In genomic region chr11:118471676-118472075, GRCm38 (mm10) we compare ENCODE assay signal across 27 mouse cellular contexts. TPM values are rescaled to one million over a fixed set of nuclear protein-coding genes. Genes with fewer than 3 reads are reported as not detected.
DNase-seq lines count a peak whose midpoint lies in the region; ATAC-seq and TF ChIP-seq lines count a peak whose summit lies in the region.
"Had no signal": no experiment of that assay in that cellular context is flagged by ENCODE, and none has a peak within 500 bp of the region (broad histone marks: within the 10 kb centered on the region; RNA-seq: fewer than 3 reads in every experiment).

No protein-coding gene starts in this region.

- WGBS in kidney, postnatal 0 days: 50% methylated on average over 13 of the region's 13 CpGs
- WGBS in intestine, postnatal 0 days: 57% methylated on average over 13 of the region's 13 CpGs

- no peaks in the 10 kb centered on the region for H3K4me1 ChIP-seq in kidney, postnatal 0 days (replicated peaks; ENCODE audit: insufficient read depth, low read length)
- peaks cover 19% of the 10 kb centered on the region for H3K4me1 ChIP-seq in testis, adult 2 months (ENCODE audit: control insufficient read depth, insufficient read depth, low read length)
- H3K4me1 ChIP-seq in intestine, postnatal 0 days (replicated peaks; ENCODE audit: control insufficient read depth, insufficient read depth, low read length): peaks cover 6% of the 10 kb centered on the region; the same call in 1 of the 2 replicates

- H3K36me3 ChIP-seq in kidney, postnatal 0 days (ENCODE audit: insufficient read depth, low read length): no peaks in the 10 kb centered on the region
- H3K36me3 ChIP-seq in testis, adult 2 months (ENCODE audit: control insufficient read depth, insufficient read depth, low read length): no peaks in the 10 kb centered on the region
- no peaks in the 10 kb centered on the region for H3K36me3 ChIP-seq in intestine, postnatal 0 days (ENCODE audit: control insufficient read depth, insufficient read depth)
- H3K36me3 ChIP-seq: embryonic facial prominence, embryonic 12.5 days; forebrain, embryonic 12.5 days; G1E; stomach, embryonic 15.5 days had no signal

- peak; percentile 44 for DNase-seq in kidney, postnatal 0 days (ENCODE audit: low spot score)
- DNase-seq in kidney, adult 9 months: no peak
- DNase-seq in testis, postnatal 14 days (ENCODE audit: low spot score): no peak
- peak; percentile 51 for DNase-seq in thymus, postnatal 25 days
- DNase-seq in gastrocnemius, postnatal 36 days: no peak
- DNase-seq: adrenal gland, postnatal 36 days; B cell, adult 2 months; cerebellum, adult 9-11 months; kidney, adult 2 months; lung, embryonic 14.5 days; midbrain, embryonic 14.5 days had no signal

- TF ChIP-seq POLR2A in testis, adult 2 months (IDR thresholded peaks at IDR 0.05; ENCODE audit: control insufficient read depth, low read depth, low read length): no peak

- no peak for ATAC-seq in kidney, postnatal 0 days (replicated peaks; ENCODE audit: low FRiP score, low read depth)
- no peak for ATAC-seq in intestine, postnatal 0 days
- no peak for ATAC-seq in granulocyte monocyte progenitor cell, adult 5-6 weeks (replicated peaks; ENCODE audit: poor library complexity, severe bottlenecking)
- ATAC-seq: hindbrain, postnatal 0 days; Patski had no signal

- no peak overlapping the region for H3K4me3 ChIP-seq in kidney, postnatal 0 days (replicated peaks; ENCODE audit: low read depth, low read length)
- peak overlapping the region; percentile 47 for H3K4me3 ChIP-seq in testis, adult 2 months (ENCODE audit: control insufficient read depth, low read depth, low read length)
- no peak overlapping the region for H3K4me3 ChIP-seq in intestine, postnatal 0 days (ENCODE audit: low read depth, low read length)
- H3K4me3 ChIP-seq: embryonic facial prominence, embryonic 12.5 days; forebrain, embryonic 12.5 days; left cerebral cortex, adult 2 months; stomach, embryonic 15.5 days had no signal

- 0 out of 2 replicates have a peak overlapping the region, but pooled peaks have one; percentile 43 for H3K27ac ChIP-seq in kidney, postnatal 0 days
- no peak overlapping the region for H3K27ac ChIP-seq in testis, adult 2 months (ENCODE audit: control insufficient read depth, insufficient read depth, low read depth, low read length)
- peak overlapping the region; percentile 96; the same call in 1 of the 2 replicates for H3K27ac ChIP-seq in intestine, postnatal 0 days (ENCODE audit: low read depth, low read length)
- H3K27ac ChIP-seq: hindbrain, postnatal 0 days; left cerebral cortex, adult 2 months had no signal

- no peak for TF ChIP-seq CTCF in kidney, postnatal 0 days (IDR thresholded peaks at IDR 0.05; ENCODE audit: low read depth)
- TF ChIP-seq CTCF in testis, adult 2 months (IDR thresholded peaks at IDR 0.05; ENCODE audit: control insufficient read depth, insufficient read depth, insufficient replicate concordance, low read depth, low read length): no peak
- TF ChIP-seq CTCF in intestine, postnatal 0 days (IDR thresholded peaks at IDR 0.05; ENCODE audit: low read depth): no peak

- intact Hi-C loops in gastrocnemius, postnatal 36 days (cut with DNase I): no loop called here

- no peaks in the 10 kb centered on the region for H3K9me3 ChIP-seq in kidney, postnatal 0 days (replicated peaks; ENCODE audit: low read length)
- no peaks in the 10 kb centered on the region for H3K9me3 ChIP-seq in intestine, postnatal 0 days (ENCODE audit: control insufficient read depth)
- H3K9me3 ChIP-seq: embryonic facial prominence, embryonic 12.5 days; forebrain, embryonic 12.5 days; G1E; stomach, embryonic 15.5 days had no signal

- H3K27me3 ChIP-seq in kidney, postnatal 0 days (ENCODE audit: insufficient read depth, low read length): no peaks in the 10 kb centered on the region
- no peaks in the 10 kb centered on the region for H3K27me3 ChIP-seq in testis, adult 2 months (ENCODE audit: control insufficient read depth, insufficient read depth, low read length)
- no peaks in the 10 kb centered on the region for H3K27me3 ChIP-seq in intestine, postnatal 0 days (replicated peaks; ENCODE audit: control insufficient read depth, insufficient read depth, low read length)
- H3K27me3 ChIP-seq: embryonic facial prominence, embryonic 12.5 days; forebrain, embryonic 12.5 days; stomach, embryonic 15.5 days had no signal

- H3K9ac ChIP-seq in kidney, postnatal 0 days (ENCODE audit: low read depth, low read length): no peak overlapping the region
- H3K9ac ChIP-seq in intestine, postnatal 0 days (ENCODE audit: low read depth, low read length): no peak overlapping the region
- H3K9ac ChIP-seq: forebrain, embryonic 12.5 days; liver, embryonic 14.5 days; lung, embryonic 14.5 days; stomach, embryonic 15.5 days had no signal

- H3K4me2 ChIP-seq in kidney, postnatal 0 days (ENCODE audit: low read length): no peak overlapping the region
- H3K4me2 ChIP-seq in intestine, postnatal 0 days (replicated peaks; ENCODE audit: low read depth): peak overlapping the region; percentile 35; the same call in 1 of the 2 replicates
- H3K4me2 ChIP-seq: embryonic facial prominence, embryonic 12.5 days; forebrain, embryonic 12.5 days; heart, embryonic 11.5 days; lung, embryonic 14.5 days; stomach, embryonic 15.5 days had no signal

RNA-seq across cellular contexts. Expression of gene Engase, which starts 5.0 kb away (rescaled TPM):
- polyA plus RNA-seq in kidney, postnatal 0 days (2015; fragmentation: Nextera tagmentation; extraction: Ambion mirVana): 5.3 and 5.8 TPM in 2 replicates
- polyA plus RNA-seq in testis, adult 2 months (2012; rRNA removed): 2.9 and 3.2 TPM in 2 replicates
- polyA plus RNA-seq in intestine, postnatal 0 days (2015; fragmentation: Nextera tagmentation; extraction: Ambion mirVana): 11.3 and 11.7 TPM in 2 replicates
- total RNA-seq in granulocyte monocyte progenitor cell, adult 5-6 weeks (2014; fragmentation: Nextera tagmentation): 2.2 and 4.8 TPM in 2 replicates
- total RNA-seq in granulocyte monocyte progenitor cell, adult 5-6 weeks (2017): 2.4 and 5.7 TPM in 2 replicates
- 1 to 10 TPM; 4.6 to 4.7 TPM for total RNA-seq in gastrocnemius, postnatal 36 days (2021)

RNA-seq across cellular contexts. Expression of gene C1qtnf1, which starts 43.7 kb away (rescaled TPM):
- 13.0 and 15.0 TPM in 2 replicates for polyA plus RNA-seq in kidney, postnatal 0 days (2015; fragmentation: Nextera tagmentation; extraction: Ambion mirVana)
- 1.9 and 2.5 TPM in 2 replicates for polyA plus RNA-seq in testis, adult 2 months (2012; rRNA removed)
- 5.2 and 6.1 TPM in 2 replicates for polyA plus RNA-seq in intestine, postnatal 0 days (2015; fragmentation: Nextera tagmentation; extraction: Ambion mirVana)
- total RNA-seq in granulocyte monocyte progenitor cell, adult 5-6 weeks (2014; fragmentation: Nextera tagmentation): not detected in 2 replicates
- not detected in 2 replicates for total RNA-seq in granulocyte monocyte progenitor cell, adult 5-6 weeks (2017)
- total RNA-seq in gastrocnemius, postnatal 36 days (2021): 1 to 10 TPM; 9.3 to 9.7 TPM
- total RNA-seq: common myeloid progenitor, adult 5-6 weeks; hematopoietic stem cell, adult 5-6 weeks; megakaryocyte, adult 5-6 weeks; neutrophil, adult 5-6 weeks had no signal
- polyA plus RNA-seq: G1E had no signal

RNA-seq across cellular contexts. Expression of gene Cant1, which starts 52.8 kb away (rescaled TPM):
- 25.7 and 25.8 TPM in 2 replicates for polyA plus RNA-seq in kidney, postnatal 0 days (2015; fragmentation: Nextera tagmentation; extraction: Ambion mirVana)
- polyA plus RNA-seq in testis, adult 2 months (2012; rRNA removed): 37.8 and 38.5 TPM in 2 replicates
- polyA plus RNA-seq in intestine, postnatal 0 days (2015; fragmentation: Nextera tagmentation; extraction: Ambion mirVana): 35.0 and 36.1 TPM in 2 replicates
- 29.7 and 34.6 TPM in 2 replicates for total RNA-seq in granulocyte monocyte progenitor cell, adult 5-6 weeks (2014; fragmentation: Nextera tagmentation)
- total RNA-seq in granulocyte monocyte progenitor cell, adult 5-6 weeks (2017): 18.6 and 21.0 TPM in 2 replicates
- 1 to 10 TPM; 9.4 to 9.7 TPM for total RNA-seq in gastrocnemius, postnatal 36 days (2021)

Comparison
In these comparisons a context has a peak if more than half of its experiments do, and no peak if none do; other contexts are left out.
1. DNase-seq: peak in kidney, postnatal 0 days (single experiment) and thymus, postnatal 25 days (single experiment); none in kidney, adult 9 months (single experiment), testis, postnatal 14 days (single experiment) and gastrocnemius, postnatal 36 days (0 of 2).